Mouse (Mus musculus) inflammation-experienced regulatory T-cells (primary cell): ENCODE measurements around the gene Hkdc1. TPM values are rescaled to one million over a fixed set of nuclear protein-coding genes. Genes with fewer than 3 reads are reported as not detected.

Experiments
- polyA plus RNA-seq, 2 experiments: library from polyadenylated mRNA; unstranded; fragments of 100-300 nt; shearing (Covaris generic); gene quantifications; one replicate each; pipeline ENCODE4 v1.2.1; 2017

The Hkdc1 gene
- under 1 TPM; 0.35 to 0.56 TPM for polyA plus RNA-seq

GRCm38 (mm10) chr10:62422255-62422654, at the start of gene Hkdc1:
Gene Hkdc1, minus strand, starts transcription at chr10:62422491.

GRCm38 (mm10) chr10:62449364-62450279, 27.3 kb upstream of the Hkdc1 start, which contains the start of the genes 4930507D05Rik and Supv3l1:
Gene 4930507D05Rik, plus strand, starts transcription at chr10:62449489.
Gene Supv3l1, minus strand, starts transcription at chr10:62449738.

GRCm38 (mm10) chr10:62379808-62380207, 42.5 kb downstream of the Hkdc1 start, which contains the start of gene Hk1:
Gene Hk1, minus strand, starts transcription at chr10:62379908.

Other genes with a start within 250 kb of the Hkdc1 start
- 1 to 10 TPM in 1 of 2 experiments, under 1 TPM in 1; 0.94 to 3.2 TPM for gene Tspan15, start 191.2 kb downstream of the Hkdc1 start, polyA plus RNA-seq
- gene Tacr2, start 170.1 kb downstream of the Hkdc1 start, polyA plus RNA-seq = not detected
- gene Hk1, start 42.6 kb downstream of the Hkdc1 start, polyA plus RNA-seq = 100 to 1,000 TPM; 113 to 116 TPM
- gene 4930507D05Rik, start 27.0 kb upstream of the Hkdc1 start, polyA plus RNA-seq = not detected
- gene Supv3l1, start 27.2 kb upstream of the Hkdc1 start, polyA plus RNA-seq = 10 to 100 TPM; 24.9 to 26.1 TPM
- 10 to 100 TPM; 66.9 to 69.9 TPM for gene Vps26a, start 64.3 kb upstream of the Hkdc1 start, polyA plus RNA-seq
- gene Srgn, start 105.0 kb upstream of the Hkdc1 start, polyA plus RNA-seq = 1,000 to 10,000 TPM in 1 of 2 experiments, 100 to 1,000 TPM in 1; 762 to 1,217 TPM
- 10 to 100 TPM; 39.9 to 50.2 TPM for gene Kif1bp, start 156.0 kb upstream of the Hkdc1 start, polyA plus RNA-seq
- gene Ddx21, start 179.8 kb upstream of the Hkdc1 start, polyA plus RNA-seq = 10 to 100 TPM; 38.8 to 43.9 TPM
- gene Ddx50, start 228.7 kb upstream of the Hkdc1 start, polyA plus RNA-seq = 100 to 1,000 TPM; 128 to 142 TPM